ENCODE assay signal across 8 mouse cellular contexts in the genomic region with DNA sequence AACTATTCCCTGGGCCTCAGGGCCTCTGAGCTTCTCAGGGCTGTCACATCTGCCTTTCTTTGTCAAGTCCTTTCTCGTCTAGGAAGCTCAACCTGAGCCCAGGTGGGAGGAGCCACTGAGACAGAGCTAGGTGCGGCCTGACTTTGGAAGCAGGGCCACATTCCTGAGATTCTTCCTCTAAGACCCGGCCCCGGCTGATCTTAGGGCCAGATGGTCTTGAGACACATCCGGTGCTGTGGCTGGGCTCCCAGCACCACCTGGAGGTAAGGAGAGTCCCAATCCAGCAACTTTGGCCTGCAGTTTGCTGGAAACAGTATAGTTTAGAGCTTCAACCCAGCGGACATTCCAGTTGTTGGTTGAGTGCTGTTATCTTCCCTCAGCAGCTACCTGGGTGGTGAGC. TPM values are rescaled to one million over a fixed set of nuclear protein-coding genes. Genes with fewer than 3 reads are reported as not detected.
DNase-seq lines count a peak whose midpoint lies in the region; ATAC-seq and TF ChIP-seq lines count a peak whose summit lies in the region.

No protein-coding gene starts in this region.

- H3K27ac ChIP-seq in hindbrain, embryonic 13.5 days: no peak overlapping the region
- no peak overlapping the region for H3K27ac ChIP-seq in hindbrain, postnatal 0 days
- peak overlapping the region; percentile 38; the same call in 1 of the 2 replicates for H3K27ac ChIP-seq in heart, postnatal 0 days (ENCODE audit: low read depth)

- TF ChIP-seq EP300 in heart, postnatal 0 days (IDR thresholded peaks at IDR 0.05; ENCODE audit: low read depth): no peak

- no peaks in the 10 kb centered on the region for H3K9me3 ChIP-seq in hindbrain, embryonic 13.5 days
- no peaks in the 10 kb centered on the region for H3K9me3 ChIP-seq in hindbrain, postnatal 0 days (ENCODE audit: low read length)
- H3K9me3 ChIP-seq in heart, postnatal 0 days (replicated peaks; ENCODE audit: control insufficient read depth, low read length): no peaks in the 10 kb centered on the region

- H3K4me1 ChIP-seq in hindbrain, embryonic 13.5 days (replicated peaks): 0 out of 2 replicates have a peak, but pooled peaks cover 6% of the 10 kb centered on the region
- no peaks in the 10 kb centered on the region for H3K4me1 ChIP-seq in hindbrain, postnatal 0 days (ENCODE audit: insufficient read depth, low read length)
- peaks cover 11% of the 10 kb centered on the region for H3K4me1 ChIP-seq in heart, postnatal 0 days (ENCODE audit: control insufficient read depth, insufficient read depth)

- no peak for ATAC-seq in hindbrain, embryonic 13.5 days (ENCODE audit: low FRiP score)
- no peak for ATAC-seq in hindbrain, postnatal 0 days
- ATAC-seq in heart, postnatal 0 days (ENCODE audit: insufficient read depth, low read depth): no peak

- H3K9ac ChIP-seq in hindbrain, embryonic 13.5 days: peak overlapping the region; percentile 29; the same call in 1 of the 2 replicates
- no peak overlapping the region for H3K9ac ChIP-seq in hindbrain, postnatal 0 days (replicated peaks; ENCODE audit: low read length)
- H3K9ac ChIP-seq in heart, postnatal 0 days (replicated peaks; ENCODE audit: low read depth, low read length): no peak overlapping the region

- H3K36me3 ChIP-seq in hindbrain, embryonic 13.5 days: no peaks in the 10 kb centered on the region
- no peaks in the 10 kb centered on the region for H3K36me3 ChIP-seq in hindbrain, postnatal 0 days (ENCODE audit: insufficient read depth, low read length)
- no peaks in the 10 kb centered on the region for H3K36me3 ChIP-seq in heart, postnatal 0 days (replicated peaks; ENCODE audit: control insufficient read depth, insufficient read depth, low read length)

- no peak for DNase-seq in hindbrain, postnatal 0 days (ENCODE audit: low spot score)
- no peak for DNase-seq in heart, postnatal 0 days (ENCODE audit: low spot score)
- peak; percentile 35 for DNase-seq in liver
- DNase-seq in urinary bladder, postnatal 14 days (ENCODE audit: low spot score): peak; percentile 73
- DNase-seq in thymus, postnatal 36 days: no peak
- no peak for DNase-seq in adrenal gland, adult 8-10 months
- DNase-seq in frontal cortex, postnatal 10 days (ENCODE audit: low spot score in 2 of 2): no peak

- H3K27me3 ChIP-seq in hindbrain, embryonic 13.5 days: no peaks in the 10 kb centered on the region
- H3K27me3 ChIP-seq in hindbrain, postnatal 0 days (ENCODE audit: insufficient read depth, low read length): no peaks in the 10 kb centered on the region
- no peaks in the 10 kb centered on the region for H3K27me3 ChIP-seq in heart, postnatal 0 days (ENCODE audit: control insufficient read depth, insufficient read depth, low read length)

- 13% methylated on average over 6 of the region's 6 CpGs for WGBS in hindbrain, embryonic 13.5 days
- WGBS in hindbrain, postnatal 0 days: 14% methylated on average over 6 of the region's 6 CpGs
- WGBS in heart, postnatal 0 days: 18% methylated on average over 6 of the region's 6 CpGs

- no peak overlapping the region for H3K4me2 ChIP-seq in hindbrain, embryonic 13.5 days
- no peak overlapping the region for H3K4me2 ChIP-seq in hindbrain, postnatal 0 days (ENCODE audit: low read depth, low read length)
- H3K4me2 ChIP-seq in heart, postnatal 0 days (ENCODE audit: low read depth, low read length): no peak overlapping the region

- no peak for TF ChIP-seq CTCF in hindbrain, postnatal 0 days (IDR thresholded peaks at IDR 0.05; ENCODE audit: low read depth)
- TF ChIP-seq CTCF in heart, postnatal 0 days (IDR thresholded peaks at IDR 0.05; ENCODE audit: low read depth): peak; percentile 14; the same call in 1 of the 2 replicates

- no peak overlapping the region for H3K4me3 ChIP-seq in hindbrain, embryonic 13.5 days
- no peak overlapping the region for H3K4me3 ChIP-seq in hindbrain, postnatal 0 days (ENCODE audit: low read length)
- no peak overlapping the region for H3K4me3 ChIP-seq in heart, postnatal 0 days (ENCODE audit: low read depth, low read length)

RNA-seq across cellular contexts. Expression of gene Brd3, which starts 1.9 kb away (rescaled TPM):
- 130 and 133 TPM in 2 replicates for polyA plus RNA-seq in hindbrain, embryonic 13.5 days (2015; fragmentation: Nextera tagmentation; extraction: Ambion mirVana)
- 33.7 TPM in 2 replicates for total RNA-seq in hindbrain, postnatal 0 days (2014; rRNA removed)
- polyA plus RNA-seq in hindbrain, postnatal 0 days (2015; fragmentation: Nextera tagmentation; extraction: Ambion mirVana): 84.0 and 95.5 TPM in 2 replicates
- total RNA-seq in heart, postnatal 0 days (2014; rRNA removed; ENCODE audit: low replicate concordance): 13.0 and 19.6 TPM in 2 replicates
- polyA plus RNA-seq in heart, postnatal 0 days (2015; fragmentation: Nextera tagmentation; extraction: Ambion mirVana): 37.1 and 40.8 TPM in 2 replicates
- total RNA-seq in adrenal gland, adult 8-10 months (2022): 10 to 100 TPM; 87.2 to 97.9 (median 91.9) TPM

RNA-seq across cellular contexts. Expression of gene Wdr5, which starts 9.4 kb away (rescaled TPM):
- polyA plus RNA-seq in hindbrain, embryonic 13.5 days (2015; fragmentation: Nextera tagmentation; extraction: Ambion mirVana): 40.7 and 42.3 TPM in 2 replicates
- 46.1 and 51.9 TPM in 2 replicates for total RNA-seq in hindbrain, postnatal 0 days (2014; rRNA removed)
- 34.5 and 35.1 TPM in 2 replicates for polyA plus RNA-seq in hindbrain, postnatal 0 days (2015; fragmentation: Nextera tagmentation; extraction: Ambion mirVana)
- 21.8 and 31.7 TPM in 2 replicates for total RNA-seq in heart, postnatal 0 days (2014; rRNA removed; ENCODE audit: low replicate concordance)
- polyA plus RNA-seq in heart, postnatal 0 days (2015; fragmentation: Nextera tagmentation; extraction: Ambion mirVana): 17.1 and 17.8 TPM in 2 replicates
- 10 to 100 TPM; 31.3 to 42.8 (median 36.3) TPM for total RNA-seq in adrenal gland, adult 8-10 months (2022)

Comparison
In these comparisons a context has a peak if more than half of its experiments do, and no peak if none do; other contexts are left out.
1. DNase-seq: peak in liver (single experiment) and urinary bladder, postnatal 14 days (single experiment); none in hindbrain, postnatal 0 days (single experiment), heart, postnatal 0 days (single experiment), thymus, postnatal 36 days (0 of 2), adrenal gland, adult 8-10 months (single experiment) and frontal cortex, postnatal 10 days (0 of 2).